Mouse (Mus musculus): ENCODE results near the gene Dnajc17.

DNA sequence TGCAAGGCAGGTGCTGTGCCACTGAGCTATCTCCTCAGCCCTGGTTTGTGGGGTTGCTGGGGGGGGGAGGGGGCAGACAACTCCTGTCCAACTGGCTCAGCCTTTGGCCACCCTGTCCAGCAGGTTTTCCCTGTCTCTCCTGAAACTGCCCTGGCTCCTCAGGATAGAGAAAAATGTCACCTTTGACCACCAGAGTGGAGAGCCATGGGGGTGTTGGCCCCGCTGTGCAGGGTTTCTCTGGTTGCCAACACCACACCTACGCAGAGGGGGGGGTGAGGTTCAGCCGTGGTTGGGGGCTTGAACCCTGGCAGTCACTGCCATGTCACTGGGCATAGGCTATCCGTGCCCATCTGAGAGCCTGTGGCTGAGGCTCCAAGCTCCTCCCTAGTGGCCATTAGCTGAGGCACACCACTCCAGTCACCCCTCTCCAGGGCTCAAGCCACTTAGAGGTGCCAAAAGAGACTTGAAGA, 41.0 kb upstream of the Dnajc17 start:
- TF ChIP-seq GATA1 (IDR thresholded peaks at IDR 0.05; ENCODE audit: borderline replicate concordance, low read length) (no peak), FLI1 (IDR thresholded peaks at IDR 0.05; ENCODE audit: low read length) (no peak)

All from megakaryocyte, embryonic 14.5 days (primary cell).